ENCODE assay signal across 16 mouse cellular contexts in genomic region chr19:29204583-29204982, GRCm38 (mm10). TPM values are rescaled to one million over a fixed set of nuclear protein-coding genes. Genes with fewer than 3 reads are reported as not detected.
DNase-seq lines count a peak whose midpoint lies in the region; ATAC-seq and TF ChIP-seq lines count a peak whose summit lies in the region.
"Had no signal": no experiment of that assay in that cellular context is flagged by ENCODE, and none has a peak within 500 bp of the region (broad histone marks: within the 10 kb centered on the region; RNA-seq: fewer than 3 reads in every experiment).

No protein-coding gene starts in this region.

- no peak overlapping the region for H3K4me2 ChIP-seq in embryonic facial prominence, embryonic 15.5 days (replicated peaks)
- no peak overlapping the region for H3K4me2 ChIP-seq in stomach, postnatal 0 days (replicated peaks; ENCODE audit: low read depth)
- H3K4me2 ChIP-seq: limb, embryonic 13.5 days; neural tube, embryonic 12.5 days had no signal

- H3K4me1 ChIP-seq in embryonic facial prominence, embryonic 15.5 days = peaks cover 9% of the 10 kb centered on the region; the same call in 1 of the 2 replicates
- H3K4me1 ChIP-seq in stomach, postnatal 0 days (replicated peaks; ENCODE audit: control insufficient read depth, insufficient read depth) = no peaks in the 10 kb centered on the region
- H3K4me1 ChIP-seq: limb, embryonic 13.5 days; neural tube, embryonic 12.5 days had no signal

- no peak overlapping the region for H3K4me3 ChIP-seq in embryonic facial prominence, embryonic 15.5 days (replicated peaks)
- H3K4me3 ChIP-seq in stomach, postnatal 0 days (ENCODE audit: low read depth, low read length) = no peak overlapping the region
- H3K4me3 ChIP-seq: layer of hippocampus, adult 2 months; limb, embryonic 13.5 days; neural tube, embryonic 12.5 days had no signal

- H3K27ac ChIP-seq in embryonic facial prominence, embryonic 15.5 days (replicated peaks) = peak overlapping the region; percentile 23; the same call in 1 of the 2 replicates
- H3K27ac ChIP-seq in stomach, postnatal 0 days (replicated peaks) = no peak overlapping the region
- H3K27ac ChIP-seq: layer of hippocampus, adult 2 months; limb, embryonic 13.5 days; neural tube, embryonic 12.5 days had no signal

- TF ChIP-seq EP300 in stomach, postnatal 0 days (optimal IDR thresholded peaks at IDR 0.05) = no peak

- intact Hi-C loops in heart, postnatal 36 days (cut with DNase I) = no loop called here

- no peak for TF ChIP-seq CTCF in stomach, postnatal 0 days (IDR thresholded peaks at IDR 0.05; ENCODE audit: low read depth)

- peak; percentile 14 for DNase-seq in heart, postnatal 4 days
- no peak for DNase-seq in heart, postnatal 36 days
- peak; percentile 20 for DNase-seq in lung, postnatal 36 days
- DNase-seq in lung, postnatal 10 days = no peak
- DNase-seq in skeletal muscle tissue, adult 2 months (ENCODE audit: low read depth, low spot score) = peak; percentile 13
- DNase-seq in stomach, postnatal 0 days (ENCODE audit: low spot score) = no peak
- DNase-seq: adrenal gland, postnatal 36 days; cerebellum, adult 9-10 months; thymus, postnatal 25 days had no signal

- H3K27me3 ChIP-seq in embryonic facial prominence, embryonic 15.5 days = no peaks in the 10 kb centered on the region
- H3K27me3 ChIP-seq in stomach, postnatal 0 days (ENCODE audit: control insufficient read depth, insufficient read depth, low read length) = no peaks in the 10 kb centered on the region
- H3K27me3 ChIP-seq: limb, embryonic 13.5 days; neural tube, embryonic 12.5 days had no signal

- H3K36me3 ChIP-seq in embryonic facial prominence, embryonic 15.5 days = no peaks in the 10 kb centered on the region
- H3K36me3 ChIP-seq in stomach, postnatal 0 days (ENCODE audit: control insufficient read depth, insufficient read depth, low read length) = no peaks in the 10 kb centered on the region
- H3K36me3 ChIP-seq: limb, embryonic 13.5 days; neural tube, embryonic 12.5 days had no signal

- H3K9me3 ChIP-seq in embryonic facial prominence, embryonic 15.5 days (replicated peaks) = no peaks in the 10 kb centered on the region
- H3K9me3 ChIP-seq in stomach, postnatal 0 days (ENCODE audit: control insufficient read depth, low read length) = no peaks in the 10 kb centered on the region
- H3K9me3 ChIP-seq: limb, embryonic 13.5 days; neural tube, embryonic 12.5 days had no signal

- H3K9ac ChIP-seq in embryonic facial prominence, embryonic 15.5 days = no peak overlapping the region
- H3K9ac ChIP-seq in stomach, postnatal 0 days (ENCODE audit: low read length) = no peak overlapping the region
- H3K9ac ChIP-seq: limb, embryonic 13.5 days; neural tube, embryonic 12.5 days had no signal

- WGBS in embryonic facial prominence, embryonic 15.5 days = 45% methylated on average over 4 of the region's 4 CpGs
- WGBS in stomach, postnatal 0 days = 67% methylated on average over 4 of the region's 4 CpGs

- no peak for ATAC-seq in embryonic facial prominence, embryonic 15.5 days (ENCODE audit: insufficient number of reproducible peaks, low FRiP score, low TSS enrichment, low read depth)
- ATAC-seq in stomach, postnatal 0 days (ENCODE audit: low FRiP score, low TSS enrichment) = no peak
- ATAC-seq: activated CD4-positive, CD25-positive, alpha-beta regulatory T cell, adult 4 months; CD4-positive, CD25-positive, alpha-beta regulatory T cell, adult 4 months; forebrain, embryonic 14.5 days had no signal

RNA-seq across cellular contexts. Expression of gene Jak2, which starts 47.0 kb away (rescaled TPM):
- 10 to 100 TPM; 17.8 to 18.0 TPM for total RNA-seq in heart, postnatal 4 days (2021)
- 10 to 100 TPM; 18.7 to 22.2 TPM for total RNA-seq in heart, postnatal 36 days (2021)
- polyA plus RNA-seq in embryonic facial prominence, embryonic 15.5 days (2015; fragmentation: Nextera tagmentation; extraction: Ambion mirVana) = 11.7 and 11.8 TPM in 2 replicates
- 6.8 and 7.1 TPM in 2 replicates for polyA plus RNA-seq in stomach, postnatal 0 days (2015; fragmentation: Nextera tagmentation; extraction: Ambion mirVana)

Comparison
In these comparisons a context has a peak if more than half of its experiments do, and no peak if none do; other contexts are left out.
1. DNase-seq: peak in heart, postnatal 4 days (single experiment), lung, postnatal 36 days (single experiment) and skeletal muscle tissue, adult 2 months (single experiment); none in heart, postnatal 36 days (0 of 2), lung, postnatal 10 days (single experiment) and stomach, postnatal 0 days (single experiment).